Mouse (Mus musculus) stomach, embryonic 15.5 days (tissue): ENCODE results near the gene Gtpbp2. TPM values are rescaled to one million over a fixed set of nuclear protein-coding genes. Genes with fewer than 3 reads are reported as not detected.

Source experiments
- ATAC-seq: fragments of 200-750 bp; cut with Nextera tagmentation; 2 replicates; pipeline ENCODE4 v1.8.0; 2017; ENCODE audit warnings: low read depth, moderate number of reproducible peaks, moderate TSS enrichment; ENCODE audit not compliant: insufficient read depth, low FRiP score
- H3K27ac ChIP-seq: fragments of 300-500 bp; sonication (generic); 2 replicates; pipeline ENCODE4 v1.5.1; 2015; ENCODE audit warnings: mild to moderate bottlenecking, inconsistent platforms
- H3K27me3 ChIP-seq: fragments of 300-500 bp; sonication (generic); replicated peaks from 2 replicates; pipeline ENCODE4 v1.6.1; 2015; ENCODE audit warnings: inconsistent platforms
- H3K36me3 ChIP-seq: fragments of 300-500 bp; sonication (generic); 2 replicates; pipeline ENCODE4 v1.6.1; 2015; ENCODE audit warnings: inconsistent platforms
- H3K4me1 ChIP-seq: fragments of 300-500 bp; sonication (generic); 2 replicates; pipeline ENCODE4 v1.6.1; 2015; ENCODE audit warnings: inconsistent platforms
- H3K4me2 ChIP-seq: fragments of 300-500 bp; sonication (generic); 2 replicates; pipeline ENCODE4 v1.6.1; 2015; ENCODE audit warnings: mild to moderate bottlenecking, inconsistent platforms
- H3K4me3 ChIP-seq: fragments of 300-500 bp; sonication (generic); replicated peaks from 2 replicates; pipeline ENCODE4 v1.5.1; 2015; ENCODE audit warnings: inconsistent platforms
- H3K9ac ChIP-seq: fragments of 300-500 bp; sonication (generic); 2 replicates; pipeline ENCODE4 v1.6.1; 2015; ENCODE audit warnings: inconsistent platforms
- H3K9me3 ChIP-seq: fragments of 300-500 bp; sonication (generic); 2 replicates; pipeline ENCODE4 v1.6.1; 2016; ENCODE audit warnings: inconsistent platforms
- WGBS: fragments of 180-500 bp; shearing (Covaris S2); methylation state at CpG from one replicate; pipeline ENCODE4 v1.1.7; 2015; 5-methylcytosine and 5-hydroxymethylcytosine counted together
- polyA plus RNA-seq: library from polyadenylated mRNA; unstranded; fragments of >200 nt; fragmentation: Nextera tagmentation; extraction: Ambion mirVana; gene quantifications from 2 replicates; pipeline ENCODE4 v1.2.1, GENCODE M21; 2015

Gtpbp2 gene
- polyA plus RNA-seq, 1 experiment from 2014 or later = 34.7 TPM

GRCm38 (mm10) chr17:46127814-46128493 is 32.9 kb upstream of the Gtpbp2 start:
- peaks cover 60% of the 10 kb centered on the region for H3K36me3 ChIP-seq
- no peak overlapping the region for H3K9ac ChIP-seq
- H3K27me3 ChIP-seq = no peaks in the 10 kb centered on the region
- ATAC-seq = no peak
- 73% methylated on average over 6 of the region's 6 CpGs for WGBS
- no peak overlapping the region for H3K4me2 ChIP-seq
- H3K4me3 ChIP-seq = no peak overlapping the region
- H3K9me3 ChIP-seq = no peaks in the 10 kb centered on the region
- no peak overlapping the region for H3K27ac ChIP-seq
- H3K4me1 ChIP-seq = no peaks in the 10 kb centered on the region

- Histone ChIP-seq H3K4me2 (no peak overlapping the region), H3K9ac (no peak overlapping the region), H3K27ac (peak overlapping the region; percentile 21; the same call in 1 of the 2 replicates), H3K4me1 (no peaks in the 10 kb centered on the region), H3K27me3 (no peaks in the 10 kb centered on the region), H3K9me3 (no peaks in the 10 kb centered on the region), H3K4me3 (no peak overlapping the region), H3K36me3 (peaks cover 41% of the 10 kb centered on the region)
- WGBS = 71% methylated on average over 13 of the region's 13 CpGs
- ATAC-seq = peak; percentile 37; the same call in 1 of the 2 replicates
These were observed 30.9 kb upstream of the Gtpbp2 start for GRCm38 (mm10) chr17:46129741-46130498.

- WGBS = 17% methylated on average over 12 of the region's 12 CpGs
- H3K27me3 ChIP-seq = no peaks in the 10 kb centered on the region
- H3K36me3 ChIP-seq = peaks cover 19% of the 10 kb centered on the region
- no peak for ATAC-seq
- H3K9ac ChIP-seq = no peak overlapping the region
- no peaks in the 10 kb centered on the region for H3K9me3 ChIP-seq
- no peaks in the 10 kb centered on the region for H3K4me1 ChIP-seq
- no peak overlapping the region for H3K4me2 ChIP-seq
- no peak overlapping the region for H3K4me3 ChIP-seq
- H3K27ac ChIP-seq = no peak overlapping the region
These were observed 28.6 kb upstream of the Gtpbp2 start for GRCm38 (mm10) chr17:46132058-46132718.

- Histone ChIP-seq H3K4me2 (no peak overlapping the region), H3K27ac (no peak overlapping the region), H3K9ac (no peak overlapping the region), H3K36me3 (peaks cover 12% of the 10 kb centered on the region), H3K4me1 (no peaks in the 10 kb centered on the region), H3K4me3 (no peak overlapping the region), H3K27me3 (no peaks in the 10 kb centered on the region), H3K9me3 (no peaks in the 10 kb centered on the region)
- no peak for ATAC-seq
- WGBS = 61% methylated on average over 8 of the region's 8 CpGs
These were observed 28.0 kb upstream of the Gtpbp2 start for GRCm38 (mm10) chr17:46132862-46133261.

- ATAC-seq = no peak
- Histone ChIP-seq H3K4me3 (no peak overlapping the region), H3K4me2 (no peak overlapping the region), H3K27me3 (no peaks in the 10 kb centered on the region), H3K9me3 (no peaks in the 10 kb centered on the region), H3K4me1 (peaks cover 9% of the 10 kb centered on the region), H3K27ac (0 out of 2 replicates have a peak overlapping the region, but pooled peaks have one; percentile 26), H3K36me3 (no peaks in the 10 kb centered on the region), H3K9ac (no peak overlapping the region)
- WGBS = 50% methylated on average over 8 of the region's 8 CpGs
These were observed 22.1 kb upstream of the Gtpbp2 start for GRCm38 (mm10) chr17:46138563-46139236.

- ATAC-seq = no peak
- Histone ChIP-seq H3K36me3 (no peaks in the 10 kb centered on the region), H3K27me3 (no peaks in the 10 kb centered on the region), H3K9me3 (no peaks in the 10 kb centered on the region), H3K27ac (no peak overlapping the region), H3K4me2 (no peak overlapping the region), H3K9ac (no peak overlapping the region), H3K4me1 (peaks cover 11% of the 10 kb centered on the region), H3K4me3 (no peak overlapping the region)
- WGBS = 85% methylated on average over 3 of the region's 3 CpGs
These were observed 21.0 kb upstream of the Gtpbp2 start for GRCm38 (mm10) chr17:46139872-46140271.

- H3K9me3 ChIP-seq = no peaks in the 10 kb centered on the region
- H3K27me3 ChIP-seq = no peaks in the 10 kb centered on the region
- peaks cover 14% of the 10 kb centered on the region for H3K36me3 ChIP-seq
- WGBS = 7% methylated on average over 37 of the region's 37 CpGs
- H3K4me1 ChIP-seq = peaks cover 11% of the 10 kb centered on the region
- ATAC-seq = peak; percentile 96
- peak within 1 kb of the TSS; percentile 35 for H3K9ac ChIP-seq
- peak within 1 kb of the TSS; percentile 91 for H3K4me2 ChIP-seq
- H3K27ac ChIP-seq = peak within 1 kb of the TSS; percentile 58; the same call in 1 of the 2 replicates
- peak within 1 kb of the TSS; percentile 50 for H3K4me3 ChIP-seq
These were observed 17.0 kb upstream of the Gtpbp2 start, which contains the start of gene Rsph9 for GRCm38 (mm10) chr17:46143578-46144423. Rsph9 (minus strand) TSS chr17:46144216.

GRCm38 (mm10) chr17:46152847-46153782 is 7.7 kb upstream of the Gtpbp2 start, which contains the start of gene Mad2l1bp:
Mad2l1bp (minus strand) TSS chr17:46153553.
- Histone ChIP-seq H3K4me2 (peak within 1 kb of the TSS; percentile 85), H3K9me3 (no peaks in the 10 kb centered on the region), H3K4me3 (peak within 1 kb of the TSS; percentile 61), H3K27ac (peak within 1 kb of the TSS; percentile 76), H3K4me1 (peaks cover 10% of the 10 kb centered on the region; the same call in 1 of the 2 replicates), H3K27me3 (no peaks in the 10 kb centered on the region), H3K36me3 (peaks cover 4% of the 10 kb centered on the region; the same call in 1 of the 2 replicates), H3K9ac (peak within 1 kb of the TSS; percentile 43)
- WGBS = 4% methylated on average over 33 of the region's 33 CpGs
- ATAC-seq = peak; percentile 91

GRCm38 (mm10) chr17:46154336-46154735 is 6.5 kb upstream of the Gtpbp2 start:
- Histone ChIP-seq H3K9me3 (no peaks in the 10 kb centered on the region), H3K27ac (no peak overlapping the region), H3K9ac (no peak overlapping the region), H3K4me1 (peaks cover 13% of the 10 kb centered on the region; the same call in 1 of the 2 replicates), H3K27me3 (no peaks in the 10 kb centered on the region), H3K4me3 (no peak overlapping the region), H3K36me3 (no peaks in the 10 kb centered on the region), H3K4me2 (no peak overlapping the region)
- ATAC-seq = no peak
- WGBS = 92% methylated on average over 3 of the region's 3 CpGs

- Histone ChIP-seq H3K4me1 (peaks cover 13% of the 10 kb centered on the region), H3K27ac (no peak overlapping the region), H3K4me2 (no peak overlapping the region), H3K36me3 (no peaks in the 10 kb centered on the region), H3K27me3 (no peaks in the 10 kb centered on the region), H3K4me3 (no peak overlapping the region), H3K9me3 (no peaks in the 10 kb centered on the region), H3K9ac (no peak overlapping the region)
- no peak for ATAC-seq
- 78% methylated on average over 5 of the region's 5 CpGs for WGBS
These were observed 4.2 kb upstream of the Gtpbp2 start for GRCm38 (mm10) chr17:46156680-46157079.
